Mouse (Mus musculus) myocyte (in vitro differentiated cells): ENCODE results near the gene Cd55.
"Not testable (repeated sequence)": the region's sequence is repeated elsewhere in the genome, so short reads cannot be mapped to it uniquely, and the experiment has no call there.

ENCODE experiments used
- CEBPB ChIP-seq: IDR thresholded peaks from 2 replicates; pipeline ENCODE4 v1.6.1; 2011; ENCODE audit warnings: mild to moderate bottlenecking, moderate library complexity; ENCODE audit not compliant: poor library complexity, insufficient read depth, severe bottlenecking
- MAX ChIP-seq: IDR thresholded peaks from one replicate; pipeline ENCODE4 v1.6.1; 2011; ENCODE audit warnings: low read depth, mild to moderate bottlenecking, control low read depth
- MYOD1 ChIP-seq, 3 experiments: IDR thresholded peaks; one replicate each; pipeline ENCODE4 v1.6.1; 2011; ENCODE audit warnings: control low read depth in 2 of 3, low read depth in 2 of 3, mild to moderate bottlenecking in 2 of 3, moderate library complexity in 1 of 3; ENCODE audit not compliant: insufficient read length in 2 of 3, control insufficient read depth in 1 of 3
- MYOG ChIP-seq, 3 experiments: IDR thresholded peaks; one replicate each; pipeline ENCODE4 v1.6.1; 2011; ENCODE audit warnings: control low read depth in 2 of 3, low read depth in 2 of 3, mild to moderate bottlenecking in 2 of 3; ENCODE audit not compliant: insufficient read length in 2 of 3, control insufficient read depth in 1 of 3, insufficient read depth in 1 of 3
- POLR2A ChIP-seq: IDR thresholded peaks from one replicate; pipeline ENCODE4 v1.6.1; 2011; ENCODE audit warnings: low read depth, mild to moderate bottlenecking, control low read depth, moderate library complexity; ENCODE audit not compliant: insufficient read length
- POLR2AphosphoS2 ChIP-seq: IDR thresholded peaks from one replicate; pipeline ENCODE4 v1.6.1; 2011; ENCODE audit warnings: low read depth, control low read depth; ENCODE audit not compliant: insufficient read length
- REST ChIP-seq: IDR thresholded peaks from one replicate; pipeline ENCODE4 v1.6.1; 2011; ENCODE audit warnings: mild to moderate bottlenecking, control low read depth, moderate library complexity; ENCODE audit not compliant: insufficient read depth, insufficient read length
- USF1 ChIP-seq: IDR thresholded peaks from one replicate; pipeline ENCODE4 v1.6.1; 2011; ENCODE audit warnings: low read depth, mild to moderate bottlenecking, control low read depth, moderate library complexity

- TF ChIP-seq POLR2A; MAX; REST; MYOG (IDR thresholded peaks at IDR 0.05; ENCODE audit: control insufficient read depth in 1 of 3, insufficient read depth in 1 of 3, insufficient read length in 2 of 3, low read depth in 2 of 3); POLR2AphosphoS2; CEBPB; MYOD1 (IDR thresholded peaks at IDR 0.05; ENCODE audit: control insufficient read depth in 1 of 3, insufficient read length in 2 of 3, low read depth in 2 of 3); USF1: not testable (repeated sequence)
These were observed 33.9 kb downstream of the Cd55 start for GRCm38 (mm10) chr1:130428667-130429066.
